Mouse (Mus musculus): ENCODE data around the gene Rpl23a. TPM values are rescaled to one million over a fixed set of nuclear protein-coding genes. Genes with fewer than 3 reads are reported as not detected.

Rpl23a gene
- 934 and 937 TPM in 2 replicates for polyA plus RNA-seq (2015; fragmentation: Nextera tagmentation; extraction: Ambion mirVana)

- peaks cover 27% of the 10 kb centered on the region for H3K36me3 ChIP-seq
- ATAC-seq = peak; percentile 94
- peak within 1 kb of the TSS; percentile 81 for H3K4me3 ChIP-seq (replicated peaks)
- H3K27ac ChIP-seq = peak within 1 kb of the TSS; percentile 95
- H3K4me2 ChIP-seq (replicated peaks) = peak within 1 kb of the TSS; percentile 77
- WGBS = under 1% methylated on average over 38 of the region's 38 CpGs
- H3K27me3 ChIP-seq = no peaks in the 10 kb centered on the region
- peak within 1 kb of the TSS; percentile 90 for H3K9ac ChIP-seq (replicated peaks)
- peaks cover 54% of the 10 kb centered on the region for H3K4me1 ChIP-seq (replicated peaks)
- H3K9me3 ChIP-seq = no peaks in the 10 kb centered on the region
These were observed at the start of gene Rpl23a for GRCm38 (mm10) chr11:78182961-78183844. Gene Rpl23a, minus strand, starts transcription at chr11:78183584.

DNA sequence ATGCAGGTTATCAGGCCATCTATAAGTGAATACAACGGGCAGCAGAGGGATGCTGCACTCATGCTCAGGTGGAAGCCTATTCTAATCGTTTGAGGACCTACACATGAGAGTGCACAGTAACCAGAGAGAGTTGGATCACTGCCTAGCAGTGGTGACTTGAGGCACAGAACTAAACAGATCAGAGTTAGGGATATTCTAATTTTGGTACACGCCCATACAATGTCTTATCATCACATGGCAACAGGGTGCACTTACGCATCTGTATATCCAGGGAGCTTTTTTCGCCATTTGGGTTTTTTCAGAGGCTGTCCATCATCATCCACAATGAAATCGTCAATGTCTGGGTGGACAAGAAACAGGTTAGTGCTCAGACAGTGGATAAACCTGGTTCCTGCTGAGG lies 48.1 kb upstream of the Rpl23a start:
- H3K9me3 ChIP-seq = no peaks in the 10 kb centered on the region
- H3K4me3 ChIP-seq (replicated peaks) = no peak overlapping the region
- H3K4me1 ChIP-seq (replicated peaks) = no peaks in the 10 kb centered on the region
- WGBS = 94% methylated on average over 6 of the region's 6 CpGs
- peaks cover 74% of the 10 kb centered on the region for H3K36me3 ChIP-seq
- H3K27ac ChIP-seq = no peak overlapping the region
- no peak overlapping the region for H3K4me2 ChIP-seq (replicated peaks)
- H3K9ac ChIP-seq (replicated peaks) = no peak overlapping the region
- H3K27me3 ChIP-seq = no peaks in the 10 kb centered on the region
- no peak for ATAC-seq

- no peak for ATAC-seq
- H3K4me1 ChIP-seq (replicated peaks) = no peaks in the 10 kb centered on the region
- no peak overlapping the region for H3K4me3 ChIP-seq (replicated peaks)
- H3K36me3 ChIP-seq = peaks cover 97% of the 10 kb centered on the region
- 95% methylated on average over 4 of the region's 4 CpGs for WGBS
- H3K9me3 ChIP-seq = no peaks in the 10 kb centered on the region
- no peaks in the 10 kb centered on the region for H3K27me3 ChIP-seq
- no peak overlapping the region for H3K4me2 ChIP-seq (replicated peaks)
- no peak overlapping the region for H3K9ac ChIP-seq (replicated peaks)
- H3K27ac ChIP-seq = no peak overlapping the region
These were observed 40.2 kb upstream of the Rpl23a start for GRCm38 (mm10) chr11:78223586-78223985.

DNA sequence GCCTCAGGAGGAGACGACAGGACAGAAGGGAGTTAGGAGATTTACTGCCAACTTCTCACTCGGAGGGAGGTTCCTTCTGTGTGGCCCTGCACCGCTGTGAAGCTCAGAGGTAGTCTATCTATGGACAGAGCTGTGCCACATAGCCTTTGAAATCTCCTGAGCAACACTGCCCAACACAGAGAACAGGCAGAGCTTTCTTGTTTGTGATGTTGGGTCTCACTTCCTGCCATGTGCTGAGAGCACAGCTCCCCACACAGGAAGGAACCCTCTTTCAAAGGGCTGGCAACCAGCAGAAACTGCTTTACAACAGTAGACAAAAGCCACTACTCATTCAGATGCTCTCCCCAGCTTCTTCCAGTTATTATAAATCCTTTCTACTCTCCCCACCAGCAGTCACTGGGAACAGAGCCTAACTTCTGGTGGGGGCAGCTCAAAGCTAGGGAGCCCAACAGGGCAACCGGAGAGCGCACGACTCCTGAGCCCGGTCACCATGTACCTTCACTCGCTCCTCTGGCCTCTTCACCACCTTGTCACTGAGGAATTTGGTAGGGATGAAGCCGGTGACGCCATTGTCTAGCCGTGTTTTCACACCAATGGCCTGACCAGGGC lies 32.4 kb upstream of the Rpl23a start:
- no peaks in the 10 kb centered on the region for H3K27me3 ChIP-seq
- peaks cover 99% of the 10 kb centered on the region for H3K36me3 ChIP-seq
- no peak overlapping the region for H3K4me3 ChIP-seq (replicated peaks)
- H3K4me2 ChIP-seq (replicated peaks) = no peak overlapping the region
- H3K9ac ChIP-seq (replicated peaks) = no peak overlapping the region
- no peaks in the 10 kb centered on the region for H3K4me1 ChIP-seq (replicated peaks)
- WGBS = 87% methylated on average over 11 of the region's 11 CpGs
- no peak for ATAC-seq
- no peaks in the 10 kb centered on the region for H3K9me3 ChIP-seq
- H3K27ac ChIP-seq = no peak overlapping the region

GRCm38 (mm10) chr11:78213086-78213817 lies 29.9 kb upstream of the Rpl23a start:
- Histone ChIP-seq H3K27me3 (no peaks in the 10 kb centered on the region), H3K4me1 (replicated peaks) (no peaks in the 10 kb centered on the region), H3K36me3 (peaks cover 99% of the 10 kb centered on the region), H3K9me3 (no peaks in the 10 kb centered on the region), H3K27ac (no peak overlapping the region), H3K4me2 (replicated peaks) (no peak overlapping the region), H3K9ac (replicated peaks) (no peak overlapping the region), H3K4me3 (replicated peaks) (no peak overlapping the region)
- 96% methylated on average over 14 of the region's 14 CpGs for WGBS
- ATAC-seq = no peak

DNA sequence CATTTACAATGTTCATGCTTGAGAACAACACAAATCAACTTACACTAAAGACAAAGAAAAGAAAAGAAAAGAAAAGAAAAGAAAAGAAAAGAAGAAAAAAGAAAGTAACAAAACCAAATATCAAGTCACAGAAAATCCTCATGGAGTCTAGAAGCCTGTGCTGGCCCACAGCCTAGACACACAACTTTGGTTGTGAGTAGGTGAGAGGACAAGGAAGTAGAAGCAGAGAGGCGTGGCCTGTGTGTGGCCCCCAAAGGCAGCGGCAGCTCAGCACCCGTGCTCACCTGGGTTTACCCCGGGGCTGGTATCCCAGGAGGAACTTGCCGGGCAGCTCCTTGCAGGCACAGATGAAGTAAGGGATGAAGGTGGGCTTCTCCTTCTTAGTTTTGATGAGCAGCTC lies 28.1 kb upstream of the Rpl23a start:
- Histone ChIP-seq H3K4me3 (replicated peaks) (no peak overlapping the region), H3K27me3 (no peaks in the 10 kb centered on the region), H3K36me3 (peaks cover 100% of the 10 kb centered on the region), H3K4me1 (replicated peaks) (no peaks in the 10 kb centered on the region), H3K9ac (replicated peaks) (no peak overlapping the region), H3K9me3 (no peaks in the 10 kb centered on the region), H3K27ac (no peak overlapping the region), H3K4me2 (replicated peaks) (no peak overlapping the region)
- WGBS = 86% methylated on average over 5 of the region's 5 CpGs
- no peak for ATAC-seq

DNA sequence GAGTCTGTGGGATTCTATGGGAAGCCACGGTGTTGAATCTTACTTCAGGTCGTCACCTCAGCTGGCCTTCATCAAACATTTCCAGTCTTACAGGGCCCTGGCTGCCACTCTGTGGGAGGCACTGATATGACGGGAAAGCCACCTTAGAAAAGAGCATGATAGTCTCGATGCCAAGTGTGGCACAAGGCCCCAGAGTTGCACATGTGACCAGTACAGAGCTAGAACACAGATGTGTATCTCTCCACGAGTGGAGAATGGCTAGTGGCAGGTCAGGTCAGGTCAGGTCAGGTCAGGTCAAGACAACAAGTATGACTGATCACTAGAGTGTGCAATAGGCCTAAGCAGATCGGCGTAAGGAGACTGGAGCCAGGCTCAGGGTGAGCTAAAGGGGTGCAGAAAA lies 27.2 kb upstream of the Rpl23a start:
- Histone ChIP-seq H3K36me3 (peaks cover 100% of the 10 kb centered on the region), H3K4me2 (replicated peaks) (no peak overlapping the region)
- WGBS = 83% methylated on average over 7 of the region's 7 CpGs

DNA sequence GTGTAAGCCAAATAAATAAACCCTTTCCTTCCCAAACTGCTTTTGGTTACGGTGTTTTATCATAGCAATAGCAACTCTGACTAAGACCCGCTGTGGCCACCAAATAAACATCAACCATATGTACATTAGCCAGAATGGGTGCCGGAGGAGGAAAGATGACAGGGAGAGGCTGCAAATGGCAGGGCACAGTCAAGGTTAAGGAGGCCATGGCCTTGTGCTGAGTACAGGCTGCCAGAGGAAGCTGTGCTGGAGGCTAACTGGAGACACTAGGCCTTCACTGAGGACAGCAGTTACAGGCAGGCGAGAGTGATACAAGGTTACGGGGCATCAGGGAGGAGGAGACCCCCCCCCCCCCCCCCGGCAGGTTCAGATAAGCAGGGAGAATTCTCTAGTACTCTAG lies 26.5 kb upstream of the Rpl23a start:
- WGBS = 94% methylated on average over 6 of the region's 6 CpGs
- no peak overlapping the region for H3K4me3 ChIP-seq (replicated peaks)
- no peaks in the 10 kb centered on the region for H3K9me3 ChIP-seq
- no peak overlapping the region for H3K27ac ChIP-seq
- no peak overlapping the region for H3K4me2 ChIP-seq (replicated peaks)
- no peak overlapping the region for H3K9ac ChIP-seq (replicated peaks)
- H3K36me3 ChIP-seq = peaks cover 100% of the 10 kb centered on the region
- no peaks in the 10 kb centered on the region for H3K4me1 ChIP-seq (replicated peaks)
- no peak for ATAC-seq
- no peaks in the 10 kb centered on the region for H3K27me3 ChIP-seq

More for the DNA sequence above, 27.2 kb upstream of the Rpl23a start:
- H3K4me1 ChIP-seq (replicated peaks) = no peaks in the 10 kb centered on the region
- H3K9me3 ChIP-seq = no peaks in the 10 kb centered on the region
- H3K27ac ChIP-seq = no peak overlapping the region
- ATAC-seq = no peak
- H3K9ac ChIP-seq (replicated peaks) = no peak overlapping the region
- no peaks in the 10 kb centered on the region for H3K27me3 ChIP-seq
- no peak overlapping the region for H3K4me3 ChIP-seq (replicated peaks)

DNA sequence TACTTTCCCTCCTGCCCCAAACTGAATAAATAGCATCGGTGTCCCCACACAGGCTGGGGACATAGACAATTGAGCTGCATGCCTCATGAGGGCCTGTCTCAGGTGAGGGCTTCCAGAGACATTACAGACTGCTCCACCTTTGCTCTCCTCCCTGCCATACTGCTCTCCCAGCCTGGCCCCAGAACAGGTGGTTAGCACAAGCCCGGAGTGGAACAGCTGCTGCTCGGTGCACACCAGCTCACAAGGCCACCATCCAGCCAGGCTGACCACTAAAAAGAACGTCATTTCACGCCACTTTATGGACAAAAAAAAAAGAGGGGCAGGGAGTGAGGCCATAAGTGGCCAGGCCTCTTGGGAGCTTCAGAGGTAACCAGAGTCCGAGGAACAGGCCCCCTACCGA lies 23.8 kb upstream of the Rpl23a start:
- H3K9me3 ChIP-seq = no peaks in the 10 kb centered on the region
- 89% methylated on average over 7 of the region's 7 CpGs for WGBS
- H3K27ac ChIP-seq = no peak overlapping the region
- no peaks in the 10 kb centered on the region for H3K4me1 ChIP-seq (replicated peaks)
- H3K9ac ChIP-seq (replicated peaks) = no peak overlapping the region
- peaks cover 94% of the 10 kb centered on the region for H3K36me3 ChIP-seq
- no peak overlapping the region for H3K4me2 ChIP-seq (replicated peaks)
- ATAC-seq = no peak
- H3K4me3 ChIP-seq (replicated peaks) = no peak overlapping the region
- no peaks in the 10 kb centered on the region for H3K27me3 ChIP-seq

- peaks cover 78% of the 10 kb centered on the region for H3K36me3 ChIP-seq
- H3K9ac ChIP-seq (replicated peaks) = no peak overlapping the region
- ATAC-seq = no peak
- H3K27ac ChIP-seq = peak overlapping the region; percentile 59
- H3K4me1 ChIP-seq (replicated peaks) = no peaks in the 10 kb centered on the region
- no peaks in the 10 kb centered on the region for H3K9me3 ChIP-seq
- H3K4me3 ChIP-seq (replicated peaks) = no peak overlapping the region
- H3K27me3 ChIP-seq = no peaks in the 10 kb centered on the region
- WGBS = 73% methylated on average over 13 of the region's 13 CpGs
- H3K4me2 ChIP-seq (replicated peaks) = no peak overlapping the region
These were observed 22.2 kb upstream of the Rpl23a start for GRCm38 (mm10) chr11:78205361-78206206.

GRCm38 (mm10) chr11:78204287-78204686 lies 20.9 kb upstream of the Rpl23a start:
- H3K27ac ChIP-seq = peak overlapping the region; percentile 14; the same call in 1 of the 2 replicates

More at GRCm38 (mm10) chr11:78204287-78204686, 20.9 kb upstream of the Rpl23a start:
- Histone ChIP-seq H3K9me3 (no peaks in the 10 kb centered on the region), H3K36me3 (peaks cover 65% of the 10 kb centered on the region), H3K27me3 (no peaks in the 10 kb centered on the region), H3K9ac (replicated peaks) (no peak overlapping the region), H3K4me2 (replicated peaks) (no peak overlapping the region), H3K4me1 (replicated peaks) (no peaks in the 10 kb centered on the region), H3K4me3 (replicated peaks) (no peak overlapping the region)
- WGBS = 83% methylated on average over 6 of the region's 6 CpGs
- ATAC-seq = no peak

Measured in midbrain, embryonic 13.5 days (tissue).